Mouse (Mus musculus) neural tube, embryonic 11.5 days (tissue): ENCODE results near the gene 1700023F06Rik. TPM values are rescaled to one million over a fixed set of nuclear protein-coding genes. Genes with fewer than 3 reads are reported as not detected.

Experiments
- ATAC-seq: fragments of 200-750 bp; cut with Nextera tagmentation; 2 replicates; pipeline ENCODE4 v1.8.0; 2017; ENCODE audit warnings: moderate number of reproducible peaks, mild to moderate bottlenecking, moderate TSS enrichment, moderate library complexity; ENCODE audit not compliant: insufficient read depth, low FRiP score, low TSS enrichment
- DNase-seq: peaks from one replicate; pipeline ENCODE4 v3.0.0-alpha.2; 2015; ENCODE audit warnings: low spot score
- H3K27ac ChIP-seq: fragments of 300-500 bp; sonication (generic); 2 replicates; pipeline ENCODE4 v1.5.1; 2014; ENCODE audit warnings: low read depth, mild to moderate bottlenecking, low read length
- H3K27me3 ChIP-seq: fragments of 300-500 bp; sonication (generic); 2 replicates; pipeline ENCODE4 v1.6.1; 2014; ENCODE audit warnings: mild to moderate bottlenecking, low read length, mixed read lengths; ENCODE audit not compliant: control insufficient read depth, insufficient read depth
- H3K36me3 ChIP-seq: fragments of 300-500 bp; sonication (generic); 2 replicates; pipeline ENCODE4 v1.6.1; 2014; ENCODE audit warnings: mild to moderate bottlenecking, low read length, moderate library complexity, mixed read lengths; ENCODE audit not compliant: control insufficient read depth, insufficient read depth
- H3K4me1 ChIP-seq: fragments of 300-500 bp; sonication (generic); 2 replicates; pipeline ENCODE4 v1.6.1; 2014; ENCODE audit warnings: low read length, mixed read lengths; ENCODE audit not compliant: control insufficient read depth, insufficient read depth
- H3K4me2 ChIP-seq: fragments of 300-500 bp; sonication (generic); 2 replicates; pipeline ENCODE4 v1.6.1; 2014; ENCODE audit warnings: low read depth, mild to moderate bottlenecking, moderate library complexity
- H3K4me3 ChIP-seq: fragments of 300-500 bp; sonication (generic); 2 replicates; pipeline ENCODE4 v1.5.1; 2014; ENCODE audit warnings: low read depth, low read length
- H3K9ac ChIP-seq: fragments of 300-500 bp; sonication (generic); 2 replicates; pipeline ENCODE4 v1.6.1; 2014; ENCODE audit warnings: mild to moderate bottlenecking, low read length
- H3K9me3 ChIP-seq: fragments of 300-500 bp; sonication (generic); 2 replicates; pipeline ENCODE4 v1.6.1; 2016; ENCODE audit warnings: low read length; ENCODE audit not compliant: control insufficient read depth
- WGBS: fragments of 180-500 bp; shearing (Covaris S2); extraction: QIAGEN DNeasy Blood & Tissue Kit; methylation state at CpG from one replicate; pipeline ENCODE4 v1.1.7; 2014; 5-methylcytosine and 5-hydroxymethylcytosine counted together
- polyA plus RNA-seq: library from polyadenylated mRNA; unstranded; fragments of >200 nt; fragmentation: Nextera tagmentation; extraction: Ambion mirVana; gene quantifications from 2 replicates; pipeline ENCODE4 v1.2.1, GENCODE M21; 2014

The 1700023F06Rik gene
- polyA plus RNA-seq, 1 experiment from 2014 or later = not detected

- H3K9me3 ChIP-seq = no peaks in the 10 kb centered on the region
- H3K27ac ChIP-seq = no peak overlapping the region
- H3K4me1 ChIP-seq = no peaks in the 10 kb centered on the region
- H3K4me3 ChIP-seq = peak overlapping the region; percentile 14
- peak; percentile 75 for ATAC-seq
- 1% methylated on average over 25 of the region's 25 CpGs for WGBS
- no peaks in the 10 kb centered on the region for H3K27me3 ChIP-seq
- peak; percentile 93 for DNase-seq
- H3K36me3 ChIP-seq = no peaks in the 10 kb centered on the region
- no peak overlapping the region for H3K9ac ChIP-seq
- peak overlapping the region; percentile 37 for H3K4me2 ChIP-seq
Observed at GRCm38 (mm10) chr11:103158621-103159478, 49.5 kb downstream of the 1700023F06Rik start.

DNA sequence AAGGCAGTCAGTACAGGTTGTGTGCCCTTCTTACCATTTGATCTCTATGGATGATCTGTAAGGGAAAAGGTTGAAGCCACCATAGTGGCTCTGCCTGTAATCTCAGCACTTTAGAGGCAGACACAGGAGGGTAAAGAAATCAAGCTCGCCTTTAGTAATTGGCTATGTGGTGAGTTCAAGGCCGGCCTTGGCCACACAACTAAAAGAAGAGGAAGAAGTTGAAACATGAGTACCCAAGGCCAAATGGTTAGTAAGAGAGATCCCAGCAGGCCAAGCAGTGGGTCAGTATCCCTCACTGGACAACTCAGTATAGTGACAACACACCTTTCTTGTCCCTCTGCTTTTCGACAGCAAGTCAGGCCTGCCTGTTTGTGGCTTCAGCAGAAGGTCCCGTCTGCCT lies 58.6 kb downstream of the 1700023F06Rik start:
- DNase-seq (no peak), ATAC-seq (no peak)
- no peak overlapping the region for H3K27ac ChIP-seq
- 89% methylated on average over 4 of the region's 4 CpGs for WGBS
- no peaks in the 10 kb centered on the region for H3K4me1 ChIP-seq
- no peaks in the 10 kb centered on the region for H3K36me3 ChIP-seq
- no peak overlapping the region for H3K9ac ChIP-seq
- H3K4me2 ChIP-seq = no peak overlapping the region
- H3K9me3 ChIP-seq = no peaks in the 10 kb centered on the region
- no peak overlapping the region for H3K4me3 ChIP-seq
- H3K27me3 ChIP-seq = no peaks in the 10 kb centered on the region

Other genes starting within 250 kb of the 1700023F06Rik start
- 51.5 and 53.3 TPM in 2 replicates for gene Nmt1, start 180.4 kb downstream of the 1700023F06Rik start, polyA plus RNA-seq
- gene Dcakd, start 180.2 kb downstream of the 1700023F06Rik start, polyA plus RNA-seq = 319 and 323 TPM in 2 replicates
- 0.80 and 0.90 TPM in 2 replicates for gene Plcd3, start 106.9 kb downstream of the 1700023F06Rik start, polyA plus RNA-seq
- 4.4 and 6.4 TPM in 2 replicates for gene Acbd4, start 106.9 kb downstream of the 1700023F06Rik start, polyA plus RNA-seq
- 3.6 and 3.9 TPM in 2 replicates for gene Hexim1, start 92.3 kb downstream of the 1700023F06Rik start, polyA plus RNA-seq
- 5.8 and 7.5 TPM in 2 replicates for gene Hexim2, start 76.1 kb downstream of the 1700023F06Rik start, polyA plus RNA-seq
- 0.78 and 1.2 TPM in 2 replicates for gene Fmnl1, start 37.5 kb downstream of the 1700023F06Rik start, polyA plus RNA-seq
- gene Spata32, start 9.9 kb upstream of the 1700023F06Rik start, polyA plus RNA-seq = not detected in 2 replicates
- 2.5 and 3.5 TPM in 2 replicates for gene Map3k14, start 58.9 kb upstream of the 1700023F06Rik start, polyA plus RNA-seq
- 4.3 and 4.5 TPM in 2 replicates for gene Arhgap27, start 155.1 kb upstream of the 1700023F06Rik start, polyA plus RNA-seq
- gene Plekhm1, start 204.1 kb upstream of the 1700023F06Rik start, polyA plus RNA-seq = 10.0 and 10.5 TPM in 2 replicates